Mouse (Mus musculus) thymus, adult 2 months (tissue): ENCODE data around the gene Dock3.

Experiments used
- CTCF ChIP-seq: fragments of 200-500 bp; IDR thresholded peaks from 2 replicates; pipeline ENCODE4 v1.5.1; 2012; ENCODE audit warnings: mild to moderate bottlenecking, control low read depth, low read length, moderate library complexity, borderline replicate concordance; ENCODE audit not compliant: control insufficient read depth, poor library complexity, insufficient read depth; ENCODE audit errors: extremely low read depth
- POLR2A ChIP-seq: fragments of 200-500 bp; IDR thresholded peaks from 2 replicates; pipeline ENCODE4 v1.6.1; 2012; ENCODE audit warnings: mild to moderate bottlenecking, low read length, control low read depth, moderate library complexity; ENCODE audit not compliant: control insufficient read depth, poor library complexity, insufficient read depth; ENCODE audit errors: extremely low read depth

- no peak for TF ChIP-seq CTCF
- no peak for TF ChIP-seq POLR2A
Observed at GRCm38 (mm10) chr9:107269772-107270171, 38.1 kb upstream of the Dock3 start.
